Mouse (Mus musculus) limb, embryonic 12.5 days (tissue): Measurements from ENCODE around the gene Spdye4b. TPM values are rescaled to one million over a fixed set of nuclear protein-coding genes. Genes with fewer than 3 reads are reported as not detected.
"Not testable (repeated sequence)": the region's sequence is repeated elsewhere in the genome, so short reads cannot be mapped to it uniquely, and the experiment has no call there.

Source experiments
- ATAC-seq: fragments of 200-750 bp; cut with Nextera tagmentation; 2 replicates; pipeline ENCODE4 v1.8.0; 2017; ENCODE audit warnings: low read depth, moderate TSS enrichment; ENCODE audit not compliant: insufficient number of reproducible peaks, insufficient read depth, low FRiP score, low TSS enrichment
- H3K27ac ChIP-seq: fragments of 300-500 bp; sonication (generic); 2 replicates; pipeline ENCODE4 v1.5.1; 2016; ENCODE audit warnings: mild to moderate bottlenecking, moderate library complexity
- H3K27me3 ChIP-seq: fragments of 300-500 bp; sonication (generic); 2 replicates; pipeline ENCODE4 v1.6.1; 2016; ENCODE audit warnings: mild to moderate bottlenecking, moderate library complexity
- H3K36me3 ChIP-seq: fragments of 300-500 bp; sonication (generic); 2 replicates; pipeline ENCODE4 v1.6.1; 2016; ENCODE audit warnings: mild to moderate bottlenecking, moderate library complexity
- H3K4me1 ChIP-seq: fragments of 300-500 bp; sonication (generic); replicated peaks from 2 replicates; pipeline ENCODE4 v1.6.1; 2016
- H3K4me2 ChIP-seq: fragments of 300-500 bp; sonication (generic); 2 replicates; pipeline ENCODE4 v1.6.1; 2016; ENCODE audit warnings: mild to moderate bottlenecking, moderate library complexity
- H3K4me3 ChIP-seq: fragments of 300-500 bp; sonication (generic); replicated peaks from 2 replicates; pipeline ENCODE4 v1.5.1; 2016; ENCODE audit warnings: mild to moderate bottlenecking
- H3K9ac ChIP-seq: fragments of 300-500 bp; sonication (generic); replicated peaks from 2 replicates; pipeline ENCODE4 v1.6.1; 2016; ENCODE audit warnings: mild to moderate bottlenecking, moderate library complexity
- H3K9me3 ChIP-seq: fragments of 300-500 bp; sonication (generic); 2 replicates; pipeline ENCODE4 v1.6.1; 2016; ENCODE audit warnings: mild to moderate bottlenecking, moderate library complexity
- WGBS: fragments of 180-500 bp; shearing (Covaris S2); methylation state at CpG from one replicate; pipeline ENCODE4 v1.1.7; 2016; 5-methylcytosine and 5-hydroxymethylcytosine counted together
- polyA plus RNA-seq: library from polyadenylated mRNA; unstranded; fragments of >200 nt; fragmentation: Nextera tagmentation; extraction: Ambion mirVana; gene quantifications from 2 replicates; pipeline ENCODE4 v1.2.1, GENCODE M21; 2016

Gene Spdye4b
- not detected in 2 replicates for polyA plus RNA-seq

- peak within 1 kb of the TSS; percentile 88 for H3K27ac ChIP-seq
- peaks cover 7% of the 10 kb centered on the region; the same call in 1 of the 2 replicates for H3K9me3 ChIP-seq
- ATAC-seq = peak; percentile 94
- H3K27me3 ChIP-seq = no peaks in the 10 kb centered on the region; the same call in 1 of the 2 replicates
- peak within 1 kb of the TSS; percentile 83 for H3K4me2 ChIP-seq
- under 1% methylated on average over 58 of the region's 58 CpGs for WGBS
- peak within 1 kb of the TSS; percentile 90 for H3K4me3 ChIP-seq
- H3K36me3 ChIP-seq = peaks cover 31% of the 10 kb centered on the region
- peak within 1 kb of the TSS; percentile 88 for H3K9ac ChIP-seq
- peaks cover 9% of the 10 kb centered on the region for H3K4me1 ChIP-seq
Measured at GRCm38 (mm10) chr5:143180255-143181076, at the start of gene Spdye4b, which contains the start of gene Rbak. Gene Spdye4b (plus strand): TSS chr5:143181017. Gene Rbak (minus strand): TSS chr5:143180775.

GRCm38 (mm10) chr5:143132935-143133514, 47.8 kb upstream of the Spdye4b start:
- peaks cover 16% of the 10 kb centered on the region; the same call in 1 of the 2 replicates for H3K9me3 ChIP-seq
- no peaks in the 10 kb centered on the region for H3K27me3 ChIP-seq
- no peaks in the 10 kb centered on the region for H3K36me3 ChIP-seq
- H3K4me1 ChIP-seq = no peaks in the 10 kb centered on the region
- no peak overlapping the region for H3K4me3 ChIP-seq
- ATAC-seq = no peak
- H3K9ac ChIP-seq = no peak overlapping the region
- H3K27ac ChIP-seq = no peak overlapping the region
- H3K4me2 ChIP-seq = no peak overlapping the region
- WGBS = 75% methylated on average over 13 of the region's 13 CpGs

- ATAC-seq, H3K9me3 ChIP-seq, H3K4me1 ChIP-seq, H3K9ac ChIP-seq, H3K27ac ChIP-seq, H3K4me3 ChIP-seq, H3K27me3 ChIP-seq, H3K4me2 ChIP-seq, H3K36me3 ChIP-seq: not testable (repeated sequence)
- 88% methylated on average over 3 of the region's 6 CpGs for WGBS
Measured at GRCm38 (mm10) chr5:143134216-143135010, 46.4 kb upstream of the Spdye4b start.

- no peaks in the 10 kb centered on the region for H3K36me3 ChIP-seq
- no peak overlapping the region for H3K9ac ChIP-seq
- H3K4me1 ChIP-seq = no peaks in the 10 kb centered on the region
- no peak overlapping the region for H3K4me2 ChIP-seq
- ATAC-seq = no peak
- H3K9me3 ChIP-seq = peaks cover 7% of the 10 kb centered on the region; the same call in 1 of the 2 replicates
- H3K27me3 ChIP-seq = no peaks in the 10 kb centered on the region
- 90% methylated on average over 7 of the region's 7 CpGs for WGBS
- H3K27ac ChIP-seq = no peak overlapping the region
- H3K4me3 ChIP-seq = no peak overlapping the region
Measured at GRCm38 (mm10) chr5:143135042-143135441, 45.8 kb upstream of the Spdye4b start.

DNA sequence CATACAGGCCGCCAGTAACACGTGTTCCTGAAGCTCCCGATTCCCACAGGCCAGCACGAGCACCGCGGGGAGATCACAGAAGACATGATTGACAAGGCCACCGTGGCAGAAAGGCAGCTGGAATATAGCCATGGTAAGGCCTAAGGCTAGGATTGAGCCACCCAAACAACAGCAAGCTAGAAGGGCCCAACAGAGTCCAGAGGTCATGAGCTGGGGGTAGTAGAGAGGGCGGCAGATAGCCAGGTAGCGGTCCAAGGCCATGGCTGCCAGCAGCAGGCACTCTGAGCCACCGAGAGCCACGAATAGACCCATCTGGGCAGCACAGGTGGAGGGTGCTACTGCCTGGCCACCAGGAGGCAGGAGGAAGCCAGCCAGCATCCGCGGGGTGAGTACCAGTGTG, 43.2 kb upstream of the Spdye4b start:
- no peak overlapping the region for H3K9ac ChIP-seq
- 87% methylated on average over 13 of the region's 13 CpGs for WGBS
- no peaks in the 10 kb centered on the region for H3K36me3 ChIP-seq
- no peak overlapping the region for H3K4me3 ChIP-seq
- H3K27ac ChIP-seq = no peak overlapping the region
- H3K27me3 ChIP-seq = no peaks in the 10 kb centered on the region
- no peaks in the 10 kb centered on the region for H3K4me1 ChIP-seq
- no peaks in the 10 kb centered on the region for H3K9me3 ChIP-seq
- no peak overlapping the region for H3K4me2 ChIP-seq
- no peak for ATAC-seq

GRCm38 (mm10) chr5:143147481-143147880, 33.3 kb upstream of the Spdye4b start, which contains the start of gene Olfr718-ps1:
Gene Olfr718-ps1 (minus strand): TSS chr5:143147581.
- Histone ChIP-seq H3K4me1 (no peaks in the 10 kb centered on the region), H3K4me3 (no peak within 1 kb of the TSS), H3K27ac (no peak within 1 kb of the TSS), H3K27me3 (no peaks in the 10 kb centered on the region; the same call in 1 of the 2 replicates), H3K36me3 (no peaks in the 10 kb centered on the region), H3K9ac (no peak within 1 kb of the TSS), H3K9me3 (peaks cover 16% of the 10 kb centered on the region; the same call in 1 of the 2 replicates), H3K4me2 (no peak within 1 kb of the TSS)
- ATAC-seq = no peak
- WGBS = 66% methylated on average over 3 of the region's 3 CpGs

GRCm38 (mm10) chr5:143148661-143149060, 32.2 kb upstream of the Spdye4b start:
- no peak for ATAC-seq
- Histone ChIP-seq H3K9me3 (peaks cover 17% of the 10 kb centered on the region; the same call in 1 of the 2 replicates), H3K27me3 (no peaks in the 10 kb centered on the region; the same call in 1 of the 2 replicates), H3K4me3 (no peak overlapping the region), H3K4me2 (no peak overlapping the region), H3K36me3 (no peaks in the 10 kb centered on the region), H3K9ac (no peak overlapping the region), H3K27ac (no peak overlapping the region), H3K4me1 (no peaks in the 10 kb centered on the region)
- 90% methylated on average over 5 of the region's 5 CpGs for whole genome bisulfite sequencing

GRCm38 (mm10) chr5:143149536-143149935, 31.3 kb upstream of the Spdye4b start:
- Histone ChIP-seq H3K36me3 (no peaks in the 10 kb centered on the region), H3K9me3 (peaks cover 17% of the 10 kb centered on the region; the same call in 1 of the 2 replicates), H3K9ac (no peak overlapping the region), H3K27me3 (peaks cover 2% of the 10 kb centered on the region; the same call in 1 of the 2 replicates), H3K4me3 (no peak overlapping the region), H3K4me2 (no peak overlapping the region), H3K27ac (no peak overlapping the region), H3K4me1 (no peaks in the 10 kb centered on the region)
- ATAC-seq = no peak
- 97% methylated on average over 2 of the region's 2 CpGs for WGBS

GRCm38 (mm10) chr5:143150044-143150443, 30.8 kb upstream of the Spdye4b start:
- Histone ChIP-seq H3K4me2 (no peak overlapping the region), H3K36me3 (no peaks in the 10 kb centered on the region), H3K27ac (no peak overlapping the region), H3K4me1 (no peaks in the 10 kb centered on the region), H3K9ac (no peak overlapping the region), H3K27me3 (peaks cover 7% of the 10 kb centered on the region), H3K4me3 (no peak overlapping the region), H3K9me3 (peaks cover 17% of the 10 kb centered on the region; the same call in 1 of the 2 replicates)
- whole genome bisulfite sequencing = 83% methylated on average over 2 of the region's 2 CpGs
- no peak for ATAC-seq

- Histone ChIP-seq H3K4me2 (no peak overlapping the region), H3K27me3 (peaks cover 39% of the 10 kb centered on the region), H3K4me1 (peaks cover 4% of the 10 kb centered on the region; the same call in 1 of the 2 replicates), H3K36me3 (no peaks in the 10 kb centered on the region), H3K4me3 (no peak overlapping the region), H3K27ac (no peak overlapping the region), H3K9me3 (peaks cover 17% of the 10 kb centered on the region; the same call in 1 of the 2 replicates), H3K9ac (no peak overlapping the region)
- ATAC-seq = no peak
- 90% methylated on average over 10 of the region's 10 CpGs for WGBS
Measured at GRCm38 (mm10) chr5:143153756-143154155, 27.1 kb upstream of the Spdye4b start.
